Mouse (Mus musculus): Measurements from ENCODE around the gene Ncapd2. TPM values are rescaled to one million over a fixed set of nuclear protein-coding genes. Genes with fewer than 3 reads are reported as not detected.

Ncapd2 gene
- polyA plus RNA-seq, 1 experiment: 92.0 TPM

- Histone ChIP-seq H3K9me3 (no peaks in the 10 kb centered on the region), H3K27me3 (replicated peaks) (no peaks in the 10 kb centered on the region), H3K4me1 (peaks cover 66% of the 10 kb centered on the region), H3K4me3 (replicated peaks) (peak within 1 kb of the TSS; percentile 99), H3K36me3 (replicated peaks; ENCODE audit: low read length) (peaks cover 70% of the 10 kb centered on the region)
- TF ChIP-seq FLI1 (IDR thresholded peaks at IDR 0.05; ENCODE audit: low read length) (no peak), GATA1 (IDR thresholded peaks at IDR 0.05; ENCODE audit: borderline replicate concordance, low read length) (no peak)
Measured at GRCm38 (mm10) chr6:125145001-125145400, 46.5 kb downstream of the Ncapd2 start, which contains the start of gene Iffo1. Gene Iffo1 (plus strand): TSS chr6:125145241.

- H3K4me1 ChIP-seq: peaks cover 60% of the 10 kb centered on the region
- no peaks in the 10 kb centered on the region for H3K9me3 ChIP-seq
- peaks cover 71% of the 10 kb centered on the region for H3K36me3 ChIP-seq (replicated peaks; ENCODE audit: low read length)
- peak overlapping the region; percentile 23 for H3K4me3 ChIP-seq (replicated peaks)
- TF ChIP-seq FLI1 (IDR thresholded peaks at IDR 0.05; ENCODE audit: low read length): no peak
- TF ChIP-seq GATA1 (IDR thresholded peaks at IDR 0.05; ENCODE audit: borderline replicate concordance, low read length): no peak
- H3K27me3 ChIP-seq (replicated peaks): no peaks in the 10 kb centered on the region
Measured at GRCm38 (mm10) chr6:125143904-125144303, 47.6 kb downstream of the Ncapd2 start.

DNA sequence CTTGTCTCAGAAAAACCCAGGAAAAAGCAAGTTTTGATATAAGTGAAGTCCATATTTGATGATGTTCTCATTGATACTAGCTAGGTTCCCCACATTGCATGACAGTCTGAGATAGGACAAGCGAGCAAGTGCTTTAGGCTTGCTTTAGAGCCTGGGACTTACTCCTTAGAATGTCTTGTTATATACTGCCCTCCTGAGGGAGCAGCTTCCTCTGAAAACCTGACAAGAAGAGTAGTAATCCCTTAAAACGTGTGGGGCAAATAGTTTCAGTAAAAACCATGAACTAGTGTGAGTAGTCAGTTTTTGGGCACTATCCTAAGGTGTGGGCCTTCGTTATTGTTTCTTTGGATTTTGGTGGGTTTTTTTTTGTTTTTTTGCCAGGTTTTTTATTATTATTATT lies 48.4 kb downstream of the Ncapd2 start:
- peaks cover 52% of the 10 kb centered on the region for H3K4me1 ChIP-seq
- H3K9me3 ChIP-seq: no peaks in the 10 kb centered on the region
- H3K36me3 ChIP-seq (replicated peaks; ENCODE audit: low read length): peaks cover 71% of the 10 kb centered on the region
- no peak overlapping the region for H3K4me3 ChIP-seq (replicated peaks)
- H3K27me3 ChIP-seq (replicated peaks): no peaks in the 10 kb centered on the region
- TF ChIP-seq GATA1 (IDR thresholded peaks at IDR 0.05; ENCODE audit: borderline replicate concordance, low read length): no peak
- TF ChIP-seq FLI1 (IDR thresholded peaks at IDR 0.05; ENCODE audit: low read length): no peak

DNA sequence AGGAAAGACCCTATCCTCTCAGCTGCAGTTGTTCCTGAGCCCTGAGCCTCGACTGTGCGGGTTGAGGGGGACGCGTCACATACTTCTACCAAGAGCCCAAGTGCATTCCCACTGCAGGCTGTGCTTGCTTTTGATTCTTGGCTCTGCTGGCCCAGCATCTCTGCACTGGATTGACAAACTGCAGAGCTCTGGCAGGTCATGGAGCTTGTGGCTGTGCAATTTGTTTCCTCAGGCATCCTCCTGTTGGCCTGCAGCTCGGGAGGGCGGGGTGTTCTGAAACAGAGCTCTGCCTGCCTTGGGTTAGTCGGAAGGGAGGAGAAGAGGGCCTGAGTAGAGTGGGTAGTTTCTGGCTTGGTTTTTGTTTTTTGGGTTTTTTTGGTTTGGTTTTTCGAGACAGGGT lies 49.1 kb downstream of the Ncapd2 start:
- Histone ChIP-seq H3K4me3 (replicated peaks) (no peak overlapping the region), H3K36me3 (replicated peaks; ENCODE audit: low read length) (peaks cover 74% of the 10 kb centered on the region), H3K4me1 (peaks cover 45% of the 10 kb centered on the region)

GRCm38 (mm10) chr6:125139747-125140146 lies 51.8 kb downstream of the Ncapd2 start:
- H3K4me3 ChIP-seq (replicated peaks): no peak overlapping the region
- H3K27me3 ChIP-seq (replicated peaks): no peaks in the 10 kb centered on the region
- peaks cover 91% of the 10 kb centered on the region for H3K36me3 ChIP-seq (replicated peaks; ENCODE audit: low read length)
- peaks cover 28% of the 10 kb centered on the region for H3K4me1 ChIP-seq
- no peaks in the 10 kb centered on the region for H3K9me3 ChIP-seq
- no peak for TF ChIP-seq GATA1 (IDR thresholded peaks at IDR 0.05; ENCODE audit: borderline replicate concordance, low read length)
- no peak for TF ChIP-seq FLI1 (IDR thresholded peaks at IDR 0.05; ENCODE audit: low read length)

More for the DNA sequence above, 49.1 kb downstream of the Ncapd2 start:
- no peaks in the 10 kb centered on the region for H3K9me3 ChIP-seq
- TF ChIP-seq GATA1 (IDR thresholded peaks at IDR 0.05; ENCODE audit: borderline replicate concordance, low read length) (no peak), FLI1 (IDR thresholded peaks at IDR 0.05; ENCODE audit: low read length) (no peak)
- H3K27me3 ChIP-seq (replicated peaks): no peaks in the 10 kb centered on the region

DNA sequence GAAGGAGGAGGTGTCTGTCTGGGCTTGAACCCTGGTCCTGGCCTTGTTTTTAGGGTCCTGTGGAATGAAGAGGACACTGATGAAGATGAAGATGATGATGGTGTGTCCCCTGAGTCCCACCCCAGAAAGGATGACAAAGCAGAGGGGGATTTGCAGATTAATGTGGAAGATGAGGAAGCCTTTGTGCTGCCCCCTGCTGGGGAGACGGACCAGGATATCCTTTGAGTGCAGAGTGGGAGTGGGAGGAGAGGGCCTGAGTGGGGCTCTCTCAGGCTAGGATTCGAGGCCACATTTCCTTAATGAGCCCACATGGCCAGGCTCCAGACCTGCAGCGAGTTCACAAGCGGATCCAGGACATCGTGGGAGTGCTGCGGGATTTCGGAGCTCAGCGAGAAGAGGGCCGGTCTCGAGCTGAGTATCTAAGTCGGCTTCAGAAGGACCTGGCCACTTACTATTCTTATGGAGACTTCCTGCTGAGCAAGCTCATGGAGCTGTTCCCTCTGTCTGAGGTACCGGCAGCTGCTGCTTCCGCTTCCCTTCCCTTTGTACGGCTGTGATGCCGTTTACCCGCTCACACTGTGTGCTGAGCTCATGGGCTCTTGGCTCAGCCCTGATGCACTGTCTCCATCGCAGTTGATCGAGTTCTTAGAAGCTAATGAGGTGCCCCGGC lies 54.4 kb downstream of the Ncapd2 start:
- Histone ChIP-seq H3K27me3 (replicated peaks) (no peaks in the 10 kb centered on the region), H3K4me1 (peaks cover 40% of the 10 kb centered on the region), H3K4me3 (replicated peaks) (no peak overlapping the region), H3K9me3 (no peaks in the 10 kb centered on the region), H3K36me3 (replicated peaks; ENCODE audit: low read length) (peaks cover 89% of the 10 kb centered on the region)
- TF ChIP-seq GATA1 (IDR thresholded peaks at IDR 0.05; ENCODE audit: borderline replicate concordance, low read length) (no peak), FLI1 (IDR thresholded peaks at IDR 0.05; ENCODE audit: low read length) (no peak)

DNA sequence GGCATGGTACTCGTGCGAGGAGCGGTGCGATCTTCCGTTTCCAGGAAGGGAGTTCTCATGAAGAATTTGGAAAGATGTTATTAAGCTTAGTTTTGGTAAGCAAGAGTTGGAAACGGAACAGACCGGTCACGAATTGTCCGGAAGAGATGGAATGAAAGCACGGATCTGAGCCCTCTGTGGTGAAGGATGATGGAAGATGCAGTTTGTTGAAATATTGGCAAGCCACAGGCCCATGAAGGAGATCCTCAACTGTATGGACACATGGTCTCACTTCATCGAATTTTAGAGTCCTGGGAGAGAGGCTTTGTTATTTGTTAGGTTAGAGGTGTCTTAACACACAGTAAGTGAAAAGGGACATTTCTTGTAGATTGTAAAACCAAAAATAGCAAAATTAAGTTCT lies 59.0 kb downstream of the Ncapd2 start:
- Histone ChIP-seq H3K36me3 (replicated peaks; ENCODE audit: low read length) (peaks cover 72% of the 10 kb centered on the region), H3K4me1 (peaks cover 43% of the 10 kb centered on the region), H3K9me3 (no peaks in the 10 kb centered on the region), H3K27me3 (replicated peaks) (no peaks in the 10 kb centered on the region), H3K4me3 (replicated peaks) (peak overlapping the region; percentile 96)
- no peak for TF ChIP-seq GATA1 (IDR thresholded peaks at IDR 0.05; ENCODE audit: borderline replicate concordance, low read length)
- no peak for TF ChIP-seq FLI1 (IDR thresholded peaks at IDR 0.05; ENCODE audit: low read length)

- TF ChIP-seq GATA1 (IDR thresholded peaks at IDR 0.05; ENCODE audit: borderline replicate concordance, low read length): no peak
- peak; percentile 53; the same call in 1 of the 2 replicates for TF ChIP-seq FLI1 (IDR thresholded peaks at IDR 0.05; ENCODE audit: low read length)
- H3K36me3 ChIP-seq (replicated peaks; ENCODE audit: low read length): peaks cover 72% of the 10 kb centered on the region
- peak within 1 kb of the TSS; percentile 96 for H3K4me3 ChIP-seq (replicated peaks)
- peaks cover 43% of the 10 kb centered on the region for H3K4me1 ChIP-seq
- H3K27me3 ChIP-seq (replicated peaks): no peaks in the 10 kb centered on the region
- H3K9me3 ChIP-seq: no peaks in the 10 kb centered on the region
Measured at GRCm38 (mm10) chr6:125131302-125132156, 60.0 kb downstream of the Ncapd2 start, which contains the start of gene Nop2. Gene Nop2 (plus strand): TSS chr6:125131909.

DNA sequence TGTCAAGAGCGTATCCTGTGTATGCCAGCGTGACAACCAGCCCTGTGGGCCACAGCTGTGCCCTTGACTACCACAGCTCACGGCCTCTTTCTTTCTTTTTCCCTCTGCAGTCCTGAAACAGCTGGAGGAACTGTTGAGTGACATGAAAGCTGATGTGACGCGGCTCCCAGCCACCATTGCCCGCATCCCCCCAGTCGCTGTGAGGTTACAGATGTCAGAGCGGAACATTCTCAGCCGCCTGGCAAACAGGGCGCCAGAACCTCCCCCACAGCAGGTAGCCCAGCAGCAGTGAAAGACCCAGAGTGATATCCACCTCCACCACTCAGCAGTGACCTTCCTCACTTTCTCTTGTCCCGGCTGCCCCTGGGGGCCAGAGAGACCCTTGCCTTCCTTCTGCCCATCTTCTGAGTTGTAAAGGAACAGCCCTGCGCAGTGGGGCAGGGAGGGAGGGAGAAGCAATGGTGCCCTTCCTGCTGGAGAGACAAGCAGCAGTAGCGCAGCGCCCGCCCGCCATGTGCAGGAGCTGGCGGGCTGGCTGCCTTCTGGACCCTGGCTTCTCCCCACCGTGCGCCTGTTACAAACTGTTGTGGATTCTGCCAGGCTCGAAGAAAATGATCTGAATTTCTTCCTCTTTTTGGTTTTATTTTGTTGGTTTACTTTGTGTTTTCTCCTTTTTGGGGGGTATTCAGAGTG lies 61.6 kb downstream of the Ncapd2 start:
- TF ChIP-seq GATA1 (IDR thresholded peaks at IDR 0.05; ENCODE audit: borderline replicate concordance, low read length) (no peak), FLI1 (IDR thresholded peaks at IDR 0.05; ENCODE audit: low read length) (no peak)
- no peaks in the 10 kb centered on the region for H3K27me3 ChIP-seq (replicated peaks)
- H3K4me1 ChIP-seq: peaks cover 38% of the 10 kb centered on the region
- H3K9me3 ChIP-seq: no peaks in the 10 kb centered on the region
- H3K4me3 ChIP-seq (replicated peaks): peak overlapping the region; percentile 46
- peaks cover 74% of the 10 kb centered on the region for H3K36me3 ChIP-seq (replicated peaks; ENCODE audit: low read length)

All from megakaryocyte, embryonic 14.5 days (primary cell).